Mouse (Mus musculus) lung, adult 10 weeks (tissue): Measurements from ENCODE around the gene Olfr1326-ps1. TPM values are rescaled to one million over a fixed set of nuclear protein-coding genes. Genes with fewer than 3 reads are reported as not detected.

Experiments used
- polyA plus RNA-seq: library from polyadenylated mRNA; stranded (reverse); fragments of 350-450 nt; fragmentation: Illumina TruSeq; extraction: RNeasy Lipid Tissue Mini Kit (QIAGEN cat#74804); gene quantifications from one replicate; pipeline ENCODE4 v1.2.3, GENCODE M21; 2014; ENCODE audit warnings: low read depth, low replicate concordance; ENCODE audit not compliant: insufficient read depth

The Olfr1326-ps1 gene
- not detected for polyA plus RNA-seq

GRCm38 (mm10) chrX:74574788-74575187, at the start of gene Olfr1326-ps1:
Gene Olfr1326-ps1 (minus strand): TSS chrX:74574888.

GRCm38 (mm10) chrX:74592379-74592778, 17.7 kb upstream of the Olfr1326-ps1 start, which contains the start of gene Olfr1325:
Gene Olfr1325 (plus strand): TSS chrX:74592679.

Other genes starting within 250 kb of the Olfr1326-ps1 start
- gene Plxna3, start 245.8 kb downstream of the Olfr1326-ps1 start, polyA plus RNA-seq = 1.3 TPM
- gene Lage3, start 221.3 kb downstream of the Olfr1326-ps1 start, polyA plus RNA-seq = 52.2 TPM
- 26.9 TPM for gene Ubl4a, start 201.7 kb downstream of the Olfr1326-ps1 start, polyA plus RNA-seq
- 8.8 TPM for gene Slc10a3, start 201.5 kb downstream of the Olfr1326-ps1 start, polyA plus RNA-seq
- 24.6 TPM for gene Fam3a, start 181.6 kb downstream of the Olfr1326-ps1 start, polyA plus RNA-seq
- gene Ikbkg, start 181.6 kb downstream of the Olfr1326-ps1 start, polyA plus RNA-seq = 11.7 TPM
- gene G6pdx, start 145.7 kb downstream of the Olfr1326-ps1 start, polyA plus RNA-seq = 20.4 TPM
- not detected for gene Gm6880, start 93.5 kb downstream of the Olfr1326-ps1 start, polyA plus RNA-seq
- not detected for gene Olfr1325, start 17.8 kb upstream of the Olfr1326-ps1 start, polyA plus RNA-seq
- gene Gm5640, start 70.7 kb upstream of the Olfr1326-ps1 start, polyA plus RNA-seq = 0.23 TPM
- not detected for gene Gm6890, start 166.0 kb upstream of the Olfr1326-ps1 start, polyA plus RNA-seq